Mouse (Mus musculus) midbrain, postnatal 0 days (tissue): ENCODE measurements around the gene Sarnp. TPM values are rescaled to one million over a fixed set of nuclear protein-coding genes. Genes with fewer than 3 reads are reported as not detected.
A peak's percentile ranks its signal among the peaks of the same experiment; 100 is the strongest.
"Not testable (repeated sequence)": the region's sequence is repeated elsewhere in the genome, so short reads cannot be mapped to it uniquely, and the experiment has no call there.

Experiments
- ATAC-seq: fragments of 200-750 bp; cut with Nextera tagmentation; 2 replicates; pipeline ENCODE4 v1.8.0; 2017; ENCODE audit warnings: moderate number of reproducible peaks, mild to moderate bottlenecking, moderate TSS enrichment, moderate library complexity; ENCODE audit not compliant: low FRiP score
- DNase-seq: peaks from one replicate; pipeline ENCODE4 v3.0.0-alpha.2; 2015; ENCODE audit warnings: low spot score
- H3K27ac ChIP-seq: fragments of 300-500 bp; sonication (generic); 2 replicates; pipeline ENCODE4 v1.5.1; 2014; ENCODE audit warnings: low read depth, mild to moderate bottlenecking, low read length, mixed read lengths
- H3K27me3 ChIP-seq: fragments of 300-500 bp; sonication (generic); 2 replicates; pipeline ENCODE4 v1.6.1; 2014; ENCODE audit warnings: low read length, control low read depth, mixed read lengths; ENCODE audit not compliant: insufficient read depth
- H3K36me3 ChIP-seq: fragments of 300-500 bp; sonication (generic); 2 replicates; pipeline ENCODE4 v1.6.1; 2014; ENCODE audit warnings: low read length, control low read depth, mixed read lengths; ENCODE audit not compliant: insufficient read depth
- H3K4me1 ChIP-seq: fragments of 300-500 bp; sonication (generic); 2 replicates; pipeline ENCODE4 v1.6.1; 2014; ENCODE audit warnings: mild to moderate bottlenecking, control low read depth, antibody characterized with exemption, low read length, mixed read lengths; ENCODE audit not compliant: insufficient read depth
- H3K4me2 ChIP-seq: fragments of 300-500 bp; sonication (generic); 2 replicates; pipeline ENCODE4 v1.6.1; 2014; ENCODE audit warnings: low read depth, mild to moderate bottlenecking, low read length, mixed read lengths; ENCODE audit not compliant: poor library complexity, severe bottlenecking
- H3K4me3 ChIP-seq: fragments of 300-500 bp; sonication (generic); 2 replicates; pipeline ENCODE4 v1.5.1; 2014; ENCODE audit warnings: low read depth, mild to moderate bottlenecking, low read length, moderate library complexity
- H3K9ac ChIP-seq: fragments of 300-500 bp; sonication (generic); replicated peaks from 2 replicates; pipeline ENCODE4 v1.6.1; 2014; ENCODE audit warnings: mild to moderate bottlenecking, low read length, moderate library complexity, mixed read lengths; ENCODE audit not compliant: poor library complexity, severe bottlenecking
- H3K9me3 ChIP-seq: fragments of 300-500 bp; sonication (generic); 2 replicates; pipeline ENCODE4 v1.6.1; 2016; ENCODE audit warnings: low read length, control low read depth
- CTCF ChIP-seq: IDR thresholded peaks from 2 replicates; pipeline ENCODE4 v1.5.1; 2016; ENCODE audit warnings: antibody characterized with exemption, mild to moderate bottlenecking
- WGBS: fragments of 180-500 bp; shearing (Covaris S2); extraction: QIAGEN DNeasy Blood & Tissue Kit; methylation state at CpG from one replicate; pipeline ENCODE4 v1.1.7; 2014; 5-methylcytosine and 5-hydroxymethylcytosine counted together
- polyA plus RNA-seq: library from polyadenylated mRNA; unstranded; fragments of >200 nt; fragmentation: Nextera tagmentation; extraction: Ambion mirVana; gene quantifications from 2 replicates; pipeline ENCODE4 v1.2.1, GENCODE M21; 2015
- total RNA-seq: library from RNA; depleted of rRNA; stranded (reverse); fragments of >200 nt; gene quantifications from 2 replicates; pipeline ENCODE4 v1.2.3, GENCODE M21; 2014

Sarnp gene
- total and polyA plus RNA-seq, 2 experiments from 2014 or later = 36.8 to 120 TPM

DNA sequence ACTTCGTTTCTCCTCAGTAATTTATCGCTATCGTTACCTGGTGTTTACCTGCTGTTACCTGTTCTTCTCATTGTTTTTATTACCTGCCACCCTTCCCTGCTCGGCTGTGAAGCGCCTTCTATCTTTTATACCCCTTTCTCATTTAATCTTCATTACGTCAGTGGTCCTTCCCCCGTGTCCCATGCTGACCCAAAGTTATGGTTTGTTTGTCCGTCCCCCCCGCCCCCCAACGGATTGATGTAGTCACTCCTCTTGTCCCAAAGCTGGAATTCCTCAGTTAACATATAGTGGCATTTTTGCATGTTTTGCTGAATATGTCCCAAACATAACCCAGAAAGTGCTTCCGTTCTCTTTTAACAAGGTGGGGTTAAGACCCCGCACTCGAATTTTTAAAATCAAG, 5.0 kb downstream of the Sarnp start:
- no peak for ATAC-seq
- 6% methylated on average over 13 of the region's 13 CpGs for WGBS
- H3K9ac ChIP-seq = peak overlapping the region; percentile 65
- no peak for DNase-seq
- H3K4me1 ChIP-seq = peaks cover 5% of the 10 kb centered on the region; the same call in 1 of the 2 replicates
- no peaks in the 10 kb centered on the region for H3K27me3 ChIP-seq
- peak overlapping the region; percentile 69 for H3K27ac ChIP-seq
- peak overlapping the region; percentile 79 for H3K4me3 ChIP-seq
- peak overlapping the region; percentile 73 for H3K4me2 ChIP-seq
- no peaks in the 10 kb centered on the region for H3K9me3 ChIP-seq
- no peak for TF ChIP-seq CTCF
- peaks cover 18% of the 10 kb centered on the region for H3K36me3 ChIP-seq

DNA sequence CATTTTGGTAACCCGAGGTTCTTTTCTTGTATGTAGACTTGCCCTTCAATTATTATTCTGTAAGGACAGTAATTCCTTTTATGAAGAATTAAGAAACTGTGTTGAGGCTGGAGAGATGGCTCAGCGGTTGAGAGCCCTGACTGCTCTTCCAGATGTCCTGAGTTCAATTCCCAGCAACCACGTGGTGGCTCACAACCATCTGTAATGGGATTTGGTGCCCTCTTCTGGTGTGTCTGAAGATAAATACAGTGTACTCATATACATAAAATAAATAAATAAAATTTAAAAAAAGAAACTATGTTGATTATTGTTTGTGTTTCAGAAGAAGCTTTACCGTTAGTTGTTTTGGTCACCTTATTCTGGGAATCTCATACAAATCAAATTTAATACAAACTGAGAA, 6.0 kb downstream of the Sarnp start:
- WGBS = 83% methylated on average over 4 of the region's 4 CpGs
- TF ChIP-seq CTCF = 0 out of 2 replicates have a peak, but pooled peaks have one; percentile 5
- not testable (repeated sequence) for H3K4me3 ChIP-seq, H3K27ac ChIP-seq, H3K27me3 ChIP-seq, DNase-seq, H3K36me3 ChIP-seq, H3K4me1 ChIP-seq, ATAC-seq, H3K9me3 ChIP-seq, H3K9ac ChIP-seq
- peak overlapping the region; percentile 73; the same call in 1 of the 2 replicates for H3K4me2 ChIP-seq

DNA sequence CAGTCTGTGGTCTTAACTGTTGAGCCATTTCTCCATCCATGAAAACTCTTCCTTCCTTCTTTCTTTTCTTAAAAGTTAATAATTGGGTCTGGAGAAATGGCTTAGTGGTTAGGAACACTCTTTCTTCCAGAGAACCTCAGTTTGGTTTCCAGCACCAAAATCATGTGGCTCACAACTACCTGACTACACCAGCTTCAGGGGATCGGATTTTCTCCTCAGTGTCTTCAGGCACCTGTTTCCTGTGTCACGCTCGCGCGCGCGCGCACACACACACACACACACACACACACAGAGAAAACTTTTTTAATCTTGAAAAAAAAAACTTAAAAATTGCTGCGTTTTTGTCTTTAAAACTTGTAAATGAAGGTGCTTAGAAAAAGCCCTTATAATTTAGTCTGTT, 6.7 kb downstream of the Sarnp start:
- no peak overlapping the region for H3K9ac ChIP-seq
- H3K4me1 ChIP-seq = peaks cover 5% of the 10 kb centered on the region; the same call in 1 of the 2 replicates
- no peak overlapping the region for H3K27ac ChIP-seq
- no peaks in the 10 kb centered on the region for H3K27me3 ChIP-seq
- H3K4me2 ChIP-seq = no peak overlapping the region
- H3K9me3 ChIP-seq = no peaks in the 10 kb centered on the region
- WGBS = 99% methylated on average over 9 of the region's 9 CpGs
- DNase-seq (no peak), ATAC-seq (no peak)
- H3K36me3 ChIP-seq = peaks cover 8% of the 10 kb centered on the region; the same call in 1 of the 2 replicates
- H3K4me3 ChIP-seq = no peak overlapping the region
- TF ChIP-seq CTCF = no peak

DNA sequence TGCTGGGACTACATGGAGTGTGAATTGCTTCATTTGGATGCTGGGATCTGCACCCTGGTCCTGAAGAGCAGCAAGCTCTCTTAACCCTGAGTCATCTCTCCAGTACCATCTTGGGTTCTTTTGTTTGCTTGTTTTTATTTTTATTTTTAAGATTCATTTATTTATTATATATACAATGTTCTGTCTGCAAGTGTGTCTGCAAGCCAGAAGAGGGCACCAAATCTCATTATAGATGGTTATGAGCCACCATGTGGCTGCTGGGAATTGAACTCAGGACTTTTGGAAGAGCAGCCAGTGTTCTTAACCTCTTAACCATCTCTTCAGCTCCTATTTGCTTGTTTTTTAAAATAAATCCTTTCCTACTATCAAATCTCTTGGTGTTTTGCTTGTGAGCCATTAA, 20.3 kb downstream of the Sarnp start:
- peak; percentile 14; the same call in 1 of the 2 replicates for TF ChIP-seq CTCF
- Histone ChIP-seq H3K4me3 (no peak overlapping the region), H3K4me1 (no peaks in the 10 kb centered on the region), H3K36me3 (peaks cover 12% of the 10 kb centered on the region), H3K27ac (no peak overlapping the region), H3K27me3 (no peaks in the 10 kb centered on the region), H3K9ac (no peak overlapping the region), H3K4me2 (no peak overlapping the region), H3K9me3 (no peaks in the 10 kb centered on the region)
- DNase-seq (no peak), ATAC-seq (no peak)

DNA sequence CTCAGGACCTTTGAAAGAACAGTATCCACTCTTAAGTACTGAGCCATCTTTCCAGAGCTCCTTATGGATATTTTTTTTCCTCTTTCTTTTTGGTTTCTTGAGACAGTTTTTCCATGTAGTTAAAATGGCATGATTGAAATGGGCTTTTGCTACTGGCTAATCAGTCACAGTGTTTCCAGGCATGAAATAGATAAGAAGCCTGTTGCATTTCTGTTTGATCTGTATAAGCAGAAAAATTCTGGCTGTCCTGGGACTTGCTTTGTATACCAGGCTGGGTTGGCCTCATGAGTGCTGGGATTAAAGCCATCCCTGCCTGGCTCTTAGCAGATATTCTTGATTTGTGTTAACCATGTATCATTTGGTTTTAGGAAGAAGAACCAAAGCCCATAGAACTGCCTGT, 22.3 kb downstream of the Sarnp start:
- H3K36me3 ChIP-seq = peaks cover 9% of the 10 kb centered on the region
- H3K4me2 ChIP-seq = no peak overlapping the region

DNA sequence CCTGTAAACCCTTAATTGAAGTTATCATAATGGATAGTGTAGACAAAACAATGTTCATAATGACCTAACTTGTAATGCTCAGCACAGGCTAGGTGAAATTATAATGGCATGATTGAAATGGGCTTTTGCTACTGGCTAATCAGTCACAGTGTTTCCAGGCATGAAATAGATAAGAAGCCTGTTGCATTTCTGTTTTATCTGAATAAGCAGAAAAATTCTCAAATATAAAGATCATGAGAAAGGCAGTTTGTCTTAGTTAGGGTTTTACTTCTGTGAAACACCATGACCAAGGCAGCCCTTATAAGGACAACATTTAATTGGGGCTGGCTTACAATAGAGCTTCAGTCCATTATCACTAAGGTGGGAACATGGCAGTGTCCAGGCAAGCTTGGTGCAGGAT, 23.5 kb downstream of the Sarnp start:
- no peaks in the 10 kb centered on the region for H3K9me3 ChIP-seq
- no peak for DNase-seq
- no peak overlapping the region for H3K4me2 ChIP-seq
- H3K4me1 ChIP-seq = no peaks in the 10 kb centered on the region
- no peaks in the 10 kb centered on the region for H3K27me3 ChIP-seq
- no peak for ATAC-seq
- no peak overlapping the region for H3K9ac ChIP-seq
- TF ChIP-seq CTCF = no peak
- no peak overlapping the region for H3K27ac ChIP-seq
- H3K4me3 ChIP-seq = no peak overlapping the region
- peaks cover 7% of the 10 kb centered on the region for H3K36me3 ChIP-seq

More for the DNA sequence above, 22.3 kb downstream of the Sarnp start:
- Histone ChIP-seq H3K4me3 (no peak overlapping the region), H3K27ac (no peak overlapping the region), H3K27me3 (no peaks in the 10 kb centered on the region), H3K4me1 (no peaks in the 10 kb centered on the region), H3K9me3 (no peaks in the 10 kb centered on the region), H3K9ac (no peak overlapping the region)
- no peak for ATAC-seq
- no peak for TF ChIP-seq CTCF
- DNase-seq = no peak
